Mouse (Mus musculus) CH12.LX (cell line): Measurements from ENCODE around the gene Ptprs. TPM values are rescaled to one million over a fixed set of nuclear protein-coding genes. Genes with fewer than 3 reads are reported as not detected.
A peak's percentile ranks its signal among the peaks of the same experiment; 100 is the strongest.

Experiments
- DNase-seq: peaks from one replicate; pipeline ENCODE4 v3.0.0-alpha.2; 2013; ENCODE audit errors: extremely low read depth
- H3K27ac ChIP-seq: 2 replicates; pipeline ENCODE4 v1.5.1; 2012; ENCODE audit warnings: low read depth, mild to moderate bottlenecking, control low read depth, moderate library complexity; ENCODE audit not compliant: insufficient read depth
- H3K27me3 ChIP-seq: replicated peaks from 2 replicates; pipeline ENCODE3; 2012; ENCODE audit warnings: inconsistent platforms
- H3K36me3 ChIP-seq, 2 experiments: replicated peaks in 1 of 2; 2 replicates each; pipeline versions ENCODE3 to v1.6.1; 2012; ENCODE audit warnings: inconsistent platforms in 1 of 2, low read length in 1 of 2, mild to moderate bottlenecking in 1 of 2, mixed read lengths in 1 of 2, moderate library complexity in 1 of 2; ENCODE audit not compliant: control insufficient read depth in 1 of 2, insufficient read depth in 1 of 2
- H3K4me1 ChIP-seq, 2 experiments: 2 replicates each; pipeline ENCODE4 v1.6.1; 2012; ENCODE audit warnings: inconsistent platforms in 1 of 2, moderate library complexity in 1 of 2; ENCODE audit not compliant: insufficient read depth in 2 of 2, control insufficient read depth in 1 of 2
- H3K4me2 ChIP-seq: 2 replicates; pipeline ENCODE4 v1.6.1; 2012; ENCODE audit warnings: low read depth, mild to moderate bottlenecking, control low read depth; ENCODE audit not compliant: poor library complexity, insufficient read depth, severe bottlenecking
- H3K4me3 ChIP-seq, 3 experiments: fragments of 150-350 bp in 1 of 3; sonication (generic) in 1 of 3; replicated peaks in 1 of 3; 2 replicates each; pipeline versions ENCODE3 to v1.5.1; 2011 to 2012; ENCODE audit warnings: low read depth in 2 of 3, low read length in 2 of 3, mild to moderate bottlenecking in 2 of 3, moderate library complexity in 2 of 3, control low read depth in 1 of 3, improper control_type of control experiment in 1 of 3, inconsistent platforms in 1 of 3, mixed read lengths in 1 of 3; ENCODE audit not compliant: poor library complexity in 1 of 3
- H3K79me2 ChIP-seq: replicated peaks from 2 replicates; pipeline ENCODE4 v1.6.1; 2012; ENCODE audit warnings: mild to moderate bottlenecking, moderate library complexity; ENCODE audit not compliant: control insufficient read depth, poor library complexity, insufficient read depth, severe bottlenecking; ENCODE audit errors: extremely low read depth
- H3K9ac ChIP-seq: 2 replicates; pipeline ENCODE4 v1.6.1; 2012; ENCODE audit warnings: low read depth, mild to moderate bottlenecking, control low read depth, moderate library complexity; ENCODE audit not compliant: insufficient read depth
- H3K9me3 ChIP-seq: replicated peaks from 2 replicates; pipeline ENCODE3; 2012; ENCODE audit warnings: low read length, inconsistent platforms, mixed read lengths
- BHLHE40 ChIP-seq: IDR thresholded peaks from 2 replicates; pipeline ENCODE4 v1.6.1; 2011; ENCODE audit warnings: mild to moderate bottlenecking, low read depth, low read length, improper control_type of control experiment
- CHD1 ChIP-seq: IDR thresholded peaks from 2 replicates; pipeline ENCODE4 v1.6.1; 2012; ENCODE audit warnings: low read depth, low read length, improper control_type of control experiment, inconsistent platforms
- CHD2 ChIP-seq: IDR thresholded peaks from 2 replicates; pipeline ENCODE4 v1.6.1; 2011; ENCODE audit warnings: low read length, improper control_type of control experiment
- E2F4 ChIP-seq: IDR thresholded peaks from 2 replicates; pipeline ENCODE4 v1.6.1; 2011; ENCODE audit warnings: low read depth, low read length, improper control_type of control experiment; ENCODE audit not compliant: insufficient replicate concordance
- ELF1 ChIP-seq: IDR thresholded peaks from 2 replicates; pipeline ENCODE4 v1.6.1; 2014; ENCODE audit warnings: low read depth, mild to moderate bottlenecking, inconsistent platforms, low read length, improper control_type of control experiment
- EP300 ChIP-seq: IDR thresholded peaks from 2 replicates; pipeline ENCODE4 v1.6.1; 2011; ENCODE audit warnings: low read length, improper control_type of control experiment
- ETS1 ChIP-seq: conservative IDR thresholded peaks from 2 replicates; pipeline ENCODE4 v1.6.1; 2012; ENCODE audit warnings: low read depth, mild to moderate bottlenecking, inconsistent platforms, low read length, improper control_type of control experiment, moderate library complexity
- HCFC1 ChIP-seq: IDR thresholded peaks from 2 replicates; pipeline ENCODE4 v1.6.1; 2012; ENCODE audit warnings: low read depth, mild to moderate bottlenecking, inconsistent platforms, low read length, improper control_type of control experiment
- IRF4 ChIP-seq: IDR thresholded peaks from 2 replicates; pipeline ENCODE4 v1.6.1; 2014; ENCODE audit warnings: low read depth, mild to moderate bottlenecking, inconsistent platforms, low read length, improper control_type of control experiment
- JUN ChIP-seq: IDR thresholded peaks from 2 replicates; pipeline ENCODE4 v1.6.1; 2011; ENCODE audit warnings: low read depth, mild to moderate bottlenecking, low read length, improper control_type of control experiment, moderate library complexity; ENCODE audit not compliant: insufficient read depth
- JUND ChIP-seq: conservative IDR thresholded peaks from 2 replicates; pipeline ENCODE4 v1.6.1; 2011; ENCODE audit warnings: low read depth, low read length, improper control_type of control experiment
- MAX ChIP-seq: IDR thresholded peaks from 2 replicates; pipeline ENCODE4 v1.6.1; 2011; ENCODE audit warnings: low read length, improper control_type of control experiment
- MAZ ChIP-seq: IDR thresholded peaks from 2 replicates; pipeline ENCODE4 v1.6.1; 2012; ENCODE audit warnings: low read depth, mild to moderate bottlenecking, inconsistent platforms, low read length, improper control_type of control experiment, moderate library complexity
- MYC ChIP-seq: IDR thresholded peaks from 2 replicates; pipeline ENCODE4 v1.6.1; 2011; ENCODE audit warnings: low read depth, mild to moderate bottlenecking, improper control_type of control experiment, low read length
- NELFE ChIP-seq: IDR thresholded peaks from 2 replicates; pipeline ENCODE4 v1.6.1; 2011; ENCODE audit warnings: low read depth, low read length, improper control_type of control experiment
- NRF1 ChIP-seq: IDR thresholded peaks from 2 replicates; pipeline ENCODE4 v1.6.1; 2014; ENCODE audit warnings: low read depth, mild to moderate bottlenecking, inconsistent platforms, low read length, improper control_type of control experiment, moderate library complexity
- PAX5 ChIP-seq: IDR thresholded peaks from 2 replicates; pipeline ENCODE4 v1.6.1; 2012; ENCODE audit warnings: low read length, inconsistent platforms, mixed read lengths
- POLR2A ChIP-seq: IDR thresholded peaks from 2 replicates; pipeline ENCODE4 v1.6.1; 2011; ENCODE audit warnings: low read depth, mild to moderate bottlenecking, improper control_type of control experiment, low read length
- TBP ChIP-seq: conservative IDR thresholded peaks from 2 replicates; pipeline ENCODE4 v1.6.1; 2011; ENCODE audit warnings: low read depth, low read length, improper control_type of control experiment
- TCF12 ChIP-seq: IDR thresholded peaks from 2 replicates; pipeline ENCODE4 v1.6.1; 2014; ENCODE audit warnings: low read depth, mild to moderate bottlenecking, inconsistent platforms, low read length, improper control_type of control experiment
- UBTF ChIP-seq: IDR thresholded peaks from 2 replicates; pipeline ENCODE4 v1.6.1; 2012; ENCODE audit warnings: low read depth, mild to moderate bottlenecking, inconsistent platforms, low read length, improper control_type of control experiment, moderate library complexity
- USF1 ChIP-seq: IDR thresholded peaks from 2 replicates; pipeline ENCODE4 v1.6.1; 2014; ENCODE audit warnings: low read depth, mild to moderate bottlenecking, inconsistent platforms, low read length, improper control_type of control experiment
- USF2 ChIP-seq: conservative IDR thresholded peaks from 2 replicates; pipeline ENCODE4 v1.6.1; 2011; ENCODE audit warnings: low read depth, low read length, improper control_type of control experiment
- ZC3H11A ChIP-seq: IDR thresholded peaks from 2 replicates; pipeline ENCODE4 v1.6.1; 2012; ENCODE audit warnings: low read depth, mild to moderate bottlenecking, inconsistent platforms, low read length, improper control_type of control experiment
- ZKSCAN1 ChIP-seq: IDR thresholded peaks from 2 replicates; pipeline ENCODE4 v1.6.1; 2012; ENCODE audit warnings: low read depth, inconsistent platforms, low read length, improper control_type of control experiment, borderline replicate concordance
- ZMIZ1 ChIP-seq: IDR thresholded peaks from 2 replicates; pipeline ENCODE4 v1.6.1; 2012; ENCODE audit warnings: low read depth, mild to moderate bottlenecking, inconsistent platforms, low read length, improper control_type of control experiment
- dilution Hi-C: fragments of 300-500 bp; cut with MboI; formaldehyde crosslinking; loops from 2 replicates; pipeline ENCODE4 v1.14.3; 2020; ENCODE audit warnings: low sequenced_read_pairs; ENCODE audit not compliant: extremely low pct_unique_long_range_greater_than_20kb, extremely low pct_ligation_motif_present
- in situ Hi-C: fragments of 300-500 bp; cut with MboI; formaldehyde crosslinking; loops from 3 replicates; pipeline ENCODE4 v1.14.3; 2019; ENCODE audit warnings: low sequenced_read_pairs, low pct_ligation_motif_present, low pct_unique_long_range_greater_than_20kb, mixed read lengths
- polyA plus RNA-seq: library from polyadenylated mRNA; unstranded; fragments of >175 nt; gene quantifications from 2 replicates; pipeline ENCODE4 v1.2.1, GENCODE M21; 2012; ENCODE audit warnings: low read depth; ENCODE audit not compliant: insufficient read length
- total RNA-seq, 2 experiments: library from RNA; depleted of rRNA; stranded (reverse); fragments of 300-350 nt in 1 of 2; fragments of >200 nt in 1 of 2; gene quantifications; 2 replicates each; pipeline ENCODE4 v1.2.3; 2012 to 2014

Ptprs gene
- total and polyA plus RNA-seq, 3 experiments, result 11.3 to 41.1 (median 27.0) TPM

GRCm38 (mm10) chr17:56509021-56509640 is 32.8 kb upstream of the Ptprs start:
- H3K79me2 ChIP-seq, result no peaks in the 10 kb centered on the region
- no peaks in the 10 kb centered on the region for H3K36me3 ChIP-seq
- no peak overlapping the region for H3K4me2 ChIP-seq
- no peak for DNase-seq
- H3K4me3 ChIP-seq, result no peak overlapping the region
- peaks cover 33% of the 10 kb centered on the region for H3K9me3 ChIP-seq
- peaks cover 8% of the 10 kb centered on the region for H3K27me3 ChIP-seq
- TF ChIP-seq ZKSCAN1 (no peak), HCFC1 (no peak), E2F4 (no peak), CHD1 (no peak), NRF1 (no peak), MYC (no peak), USF1 (no peak), JUN (no peak), ZMIZ1 (no peak), ETS1 (no peak), MAZ (no peak), NELFE (no peak), TCF12 (no peak)
- TF ChIP-seq, all 38 proteins: peak for 0
- no peak overlapping the region for H3K9ac ChIP-seq
- H3K27ac ChIP-seq, result no peak overlapping the region
- in situ Hi-C loops (loop anchor here (5.0 kb wide), 1 partner anchor 33 kb away; no protein-coding TSS in a partner anchor), dilution Hi-C loops (no loop called here)
- peaks cover 2 to 12% of the 10 kb centered on the region in 2 experiments; a peak in 1 of 4 replicates for H3K4me1 ChIP-seq

GRCm38 (mm10) chr17:56507161-56508068 is 31.1 kb upstream of the Ptprs start:
- Histone ChIP-seq H3K79me2 (no peaks in the 10 kb centered on the region), H3K4me1 (peaks cover 2 to 14% of the 10 kb centered on the region in 2 experiments; a peak in 2 of 4 replicates), H3K27ac (peak overlapping the region; percentile 61; the same call in 1 of the 2 replicates), H3K4me2 (peak overlapping the region; percentile 25), H3K9ac (peak overlapping the region; percentile 53), H3K4me3 (peak overlapping the region; percentile 54 to 74 (median 60)), H3K9me3 (peaks cover 42% of the 10 kb centered on the region), H3K27me3 (peaks cover 10% of the 10 kb centered on the region), H3K36me3 (no peaks in the 10 kb centered on the region)
- DNase-seq, result peak; percentile 94
- dilution Hi-C loops (no loop called here), in situ Hi-C loops (loop anchor here (5.0 kb wide), 1 partner anchor 35 kb away; no protein-coding TSS in a partner anchor)
- TF ChIP-seq ELF1 (no peak), NELFE (peak; percentile 50; the same call in 1 of the 2 replicates), USF1 (no peak), IRF4 (peak; percentile 7; the same call in 1 of the 2 replicates), ZMIZ1 (0 out of 2 replicates have a peak, but pooled peaks have one; percentile 26), MAZ (peak; percentile 74; the same call in 1 of the 2 replicates), EP300 (no peak), USF2 (no peak), ZC3H11A (no peak), UBTF (no peak), NRF1 (peak; percentile 90), JUN (peak; percentile 76), ZKSCAN1 (peak; percentile 73), POLR2A (peak; percentile 52), PAX5 (no peak), TBP (0 out of 2 replicates have a peak, but pooled peaks have one; percentile 15), JUND (peak; percentile 71; the same call in 1 of the 2 replicates), TCF12 (peak; percentile 55; the same call in 1 of the 2 replicates), ETS1 (0 out of 2 replicates have a peak, but pooled peaks have one; percentile 12), E2F4 (no peak), CHD2 (peak; percentile 84), MAX (0 out of 2 replicates have a peak, but pooled peaks have one; percentile 20), BHLHE40 (peak; percentile 66; the same call in 1 of the 2 replicates)
